Mouse (Mus musculus) cerebellum, adult 11-12 months (tissue): ENCODE data around the gene Ak8.

Source experiments
- DNase-seq: peaks from one replicate; pipeline ENCODE4 v3.0.0; 2022

Ak8 gene

GRCm38 (mm10) chr2:28798390-28798789 lies 98.4 kb downstream of the Ak8 start:
- DNase-seq = no peak

GRCm38 (mm10) chr2:28799575-28799974 lies 99.6 kb downstream of the Ak8 start:
- no peak for DNase-seq

- no peak for DNase-seq
Measured at GRCm38 (mm10) chr2:28803406-28803805, 103.4 kb downstream of the Ak8 start.

- DNase-seq = no peak
Measured at GRCm38 (mm10) chr2:28808841-28809240, 108.9 kb downstream of the Ak8 start.

DNA sequence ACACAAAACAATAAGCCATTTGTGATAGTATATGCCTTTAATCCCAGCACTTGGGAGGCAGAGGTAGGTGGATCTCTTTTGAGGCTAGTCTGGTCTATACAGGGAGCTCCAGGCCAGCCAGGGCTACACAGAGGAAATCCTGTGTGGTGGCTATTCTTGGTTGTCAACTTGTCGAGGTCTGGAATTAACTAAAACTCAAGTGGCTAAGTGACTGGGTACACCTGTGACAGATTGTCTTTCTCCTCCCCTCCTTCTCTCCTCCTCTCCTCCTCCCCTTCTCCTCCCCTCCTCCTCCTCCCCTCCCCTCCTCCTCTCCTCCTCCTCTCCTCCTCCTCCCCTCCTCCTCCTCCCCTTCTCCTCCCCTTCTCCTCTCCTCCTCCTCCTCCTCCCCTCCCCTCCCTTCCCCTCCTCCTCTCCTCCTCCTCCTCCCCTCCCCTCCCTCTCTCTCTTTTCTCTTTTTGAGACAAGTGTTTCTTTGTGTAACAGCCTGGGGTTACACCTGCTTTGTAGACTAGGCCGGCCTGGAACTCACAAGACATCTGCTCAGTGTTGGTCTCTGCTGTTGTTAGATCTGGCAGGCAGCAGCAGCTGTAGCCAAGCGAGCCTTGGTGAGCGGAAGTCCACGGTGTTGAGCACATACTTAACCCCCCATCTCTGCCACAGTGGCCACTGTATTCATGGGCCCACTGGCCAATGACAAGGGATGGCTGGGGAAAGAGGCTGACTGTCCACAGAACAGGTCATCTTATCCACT lies 110.5 kb downstream of the Ak8 start:
- DNase-seq = no peak

GRCm38 (mm10) chr2:28818866-28819265 lies 118.9 kb downstream of the Ak8 start:
- no peak for DNase-seq

GRCm38 (mm10) chr2:28829265-28829664 lies 129.3 kb downstream of the Ak8 start:
- no peak for DNase-seq

DNA sequence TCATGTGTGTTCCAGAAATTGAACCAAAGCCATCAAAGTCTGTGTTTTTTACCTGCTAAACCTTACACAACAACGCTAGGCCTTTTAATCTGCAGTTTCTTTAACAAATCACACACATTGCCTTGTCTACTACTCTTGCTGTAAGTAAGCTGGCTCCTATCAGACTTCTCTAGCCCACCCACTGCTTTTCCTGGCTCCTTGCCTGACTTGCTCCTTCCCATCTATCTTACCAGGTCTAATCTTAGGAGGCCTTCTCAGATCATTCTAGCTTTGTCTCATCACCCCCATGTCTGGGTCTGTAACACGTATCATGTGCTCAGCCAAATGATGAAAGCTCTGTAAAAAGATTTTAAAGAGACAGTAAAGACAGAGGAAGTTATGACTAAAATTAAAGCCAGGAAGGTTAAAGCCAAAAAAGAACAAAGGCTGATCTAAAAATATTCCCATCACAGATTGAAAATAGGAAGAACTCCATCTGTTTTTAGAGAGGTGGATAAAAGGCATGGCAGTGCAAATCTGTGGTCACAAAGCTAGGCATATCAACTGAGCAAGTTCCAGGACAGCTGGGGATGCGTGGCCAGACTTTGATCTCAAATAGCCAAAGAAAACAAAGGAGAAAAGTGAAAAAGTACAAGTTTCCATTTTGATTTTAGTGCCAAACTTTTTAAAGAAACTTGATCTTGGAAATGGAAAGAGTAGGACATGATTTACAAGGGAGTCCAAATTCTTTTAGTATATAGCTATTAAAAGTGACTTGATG lies 136.4 kb downstream of the Ak8 start:
- DNase-seq = peak; percentile 16

DNA sequence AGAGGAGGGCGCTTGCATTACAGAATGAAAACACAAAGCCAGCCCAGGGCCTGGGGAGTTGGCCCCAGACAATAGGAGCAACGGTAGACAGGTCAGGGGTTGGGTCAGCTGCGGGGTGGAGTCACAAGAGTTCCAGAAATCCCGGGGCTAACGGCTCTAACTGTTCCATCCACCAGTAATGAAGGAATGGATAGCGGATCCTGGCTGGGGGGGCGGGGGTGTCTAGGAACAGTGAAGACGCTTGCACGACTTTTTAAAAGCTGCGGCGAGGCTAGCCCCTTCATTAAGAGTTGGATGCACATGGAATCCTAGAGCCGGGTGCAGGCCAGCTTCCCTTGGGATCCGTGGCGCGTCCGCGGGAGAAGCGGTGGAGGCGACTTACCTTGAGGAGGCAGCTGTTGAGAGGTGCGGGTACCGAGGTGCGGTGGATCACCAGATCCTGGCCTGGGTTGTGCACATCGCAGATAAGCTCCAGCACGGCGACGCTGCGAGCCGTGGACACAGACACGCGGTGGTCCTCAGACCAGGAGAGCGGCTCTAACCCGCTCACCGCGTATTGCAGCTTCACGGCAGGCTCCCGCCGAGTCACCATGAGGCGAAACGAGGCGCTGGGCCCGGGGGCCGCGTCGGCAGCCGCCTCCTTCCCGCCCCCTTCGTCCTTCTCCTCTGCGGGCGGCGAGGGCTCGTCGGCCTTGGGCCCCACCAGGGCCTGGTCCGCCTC lies 139.7 kb downstream of the Ak8 start:
- DNase-seq = no peak

DNA sequence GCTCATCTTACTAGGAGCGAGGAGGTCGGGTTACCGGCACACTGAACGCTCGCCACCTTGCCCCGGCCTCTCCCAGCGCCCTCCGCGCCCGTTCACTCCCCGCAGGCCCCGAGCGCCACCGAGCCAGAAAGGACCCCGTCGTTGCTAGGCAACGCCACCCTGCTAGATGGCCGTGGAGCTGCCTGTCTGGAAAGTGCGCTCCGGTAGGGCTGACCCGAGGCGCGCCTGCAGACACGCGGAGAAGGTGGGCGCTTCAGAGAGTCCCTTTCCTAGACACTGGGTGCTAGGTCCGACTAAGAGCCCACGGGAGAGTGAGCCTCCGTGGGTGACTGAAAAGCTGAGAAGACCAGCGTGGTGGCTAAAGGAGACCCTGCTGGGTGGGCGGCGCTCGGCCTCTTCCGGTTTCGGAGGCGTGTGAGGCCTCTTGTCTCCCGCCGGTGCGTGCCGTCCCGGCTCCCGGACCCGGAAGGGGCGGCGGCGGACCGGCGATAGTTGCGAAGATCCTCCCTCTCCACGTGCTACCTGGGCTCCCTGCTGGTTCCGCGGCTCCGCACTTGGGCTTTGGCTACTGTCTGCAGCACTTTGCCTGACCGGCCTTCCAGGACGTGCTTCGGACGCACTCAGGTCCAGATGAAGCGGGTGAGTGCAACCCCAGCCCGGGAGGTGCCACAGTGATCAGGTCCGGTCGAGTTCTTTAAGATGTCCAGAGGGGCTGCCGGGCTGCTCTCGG lies 140.4 kb downstream of the Ak8 start, which contains the start of the genes Gtf3c4 and Ddx31:
TSS of gene Gtf3c4 (minus strand) at position 139 of the 730 bp plus-strand sequence.
TSS of gene Ddx31 (plus strand) at position 185 of the 730 bp plus-strand sequence.
- peak; percentile 92 for DNase-seq

- no peak for DNase-seq
Measured at GRCm38 (mm10) chr2:28842042-28842441, 142.1 kb downstream of the Ak8 start.

DNA sequence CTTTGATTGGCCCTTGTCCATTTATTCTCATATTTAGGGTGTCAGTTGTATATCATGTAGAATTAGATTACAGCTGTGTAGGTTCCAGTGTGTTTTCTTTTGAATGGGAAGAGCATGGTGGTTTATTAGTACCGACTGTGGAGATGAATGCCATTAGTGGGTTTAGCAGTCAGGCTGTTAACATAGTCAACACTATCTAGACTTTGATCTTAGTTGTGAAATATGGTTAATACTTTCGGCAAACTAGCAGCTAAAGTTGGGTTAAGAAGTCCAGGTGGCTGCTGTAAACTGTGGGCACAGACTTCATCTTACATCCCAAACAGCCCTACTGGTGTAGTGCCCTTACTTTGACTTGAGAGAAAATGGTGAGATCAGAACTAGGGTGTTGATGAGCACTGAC lies 148.9 kb downstream of the Ak8 start:
- DNase-seq = no peak

GRCm38 (mm10) chr2:28852594-28852993 lies 152.6 kb downstream of the Ak8 start:
- no peak for DNase-seq

- DNase-seq = no peak
Measured at GRCm38 (mm10) chr2:28855773-28856172, 155.8 kb downstream of the Ak8 start.

- no peak for DNase-seq
Measured at GRCm38 (mm10) chr2:28859303-28859702, 159.3 kb downstream of the Ak8 start.

DNA sequence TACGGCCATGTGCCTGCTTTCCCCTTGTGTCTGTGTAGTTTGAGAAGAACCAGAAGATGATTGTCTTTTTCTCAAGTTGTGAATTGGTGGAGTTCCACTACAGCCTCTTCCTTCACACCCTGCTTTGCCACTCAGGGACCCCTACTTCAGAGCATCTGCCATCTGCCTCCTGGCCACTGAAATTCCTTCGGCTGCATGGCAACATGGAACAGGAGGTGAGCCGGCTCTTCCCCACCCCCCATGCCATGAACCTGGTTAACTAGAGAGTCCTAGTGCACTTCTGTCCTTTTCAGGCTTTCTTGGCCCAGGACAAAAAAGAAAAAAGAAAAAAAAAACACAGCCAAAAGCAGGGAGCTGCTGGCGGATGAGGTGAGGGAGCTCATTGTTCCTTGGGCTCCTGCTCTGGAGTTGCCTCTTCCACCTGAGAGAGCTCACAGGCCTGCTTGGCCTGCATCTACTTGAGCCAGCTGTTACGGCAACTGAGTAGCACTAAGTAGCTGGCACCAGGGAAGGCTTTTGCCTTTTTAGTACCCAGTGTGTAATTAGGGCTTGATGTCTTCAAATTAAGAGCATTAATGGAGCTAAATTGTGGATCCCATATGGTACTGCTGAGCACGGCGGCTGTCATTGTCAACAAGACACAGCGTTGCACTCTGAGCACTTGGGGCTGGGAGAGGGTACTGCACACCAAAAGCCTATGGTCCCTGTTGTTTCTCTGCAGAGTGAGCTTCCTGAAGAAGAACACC lies 160.9 kb downstream of the Ak8 start:
- no peak for DNase-seq
